Mouse (Mus musculus): Measurements from ENCODE around the gene Atp1b1.

DNA sequence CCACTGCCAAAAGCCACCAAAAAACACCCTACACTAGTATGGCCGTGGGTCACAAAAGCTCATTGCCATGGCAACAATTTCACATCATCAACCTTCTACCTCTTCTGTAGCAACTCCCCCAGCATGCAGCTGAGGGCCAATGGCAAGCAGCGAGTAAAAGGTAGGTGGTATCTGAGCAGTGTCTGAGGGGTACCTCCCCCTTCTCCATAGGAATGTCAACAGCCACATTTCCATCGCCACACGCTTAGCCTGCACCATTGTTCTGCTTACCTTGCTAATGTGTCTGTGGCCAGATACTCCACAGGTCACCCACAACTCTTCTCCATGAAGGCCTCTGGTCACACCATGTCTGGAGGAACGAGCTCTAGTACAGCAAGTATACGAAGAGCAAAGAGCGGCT lies 15.2 kb upstream of the Atp1b1 start:
- TF ChIP-seq CTCF (IDR thresholded peaks at IDR 0.05; ENCODE audit: extremely low read depth, insufficient read length, insufficient replicate concordance, low read depth, low read length) (no peak), POLR2A (IDR thresholded peaks at IDR 0.05; ENCODE audit: low read depth, low read length) (no peak)

Data from small intestine, adult 2 months (tissue).